Mouse (Mus musculus) hindbrain, embryonic 16.5 days (tissue): ENCODE data around the gene Sdk2. TPM values are rescaled to one million over a fixed set of nuclear protein-coding genes. Genes with fewer than 3 reads are reported as not detected.

Experiments
- ATAC-seq: fragments of 200-750 bp; cut with Nextera tagmentation; 2 replicates; pipeline ENCODE4 v1.8.0; 2017; ENCODE audit warnings: moderate TSS enrichment, moderate library complexity
- H3K27ac ChIP-seq: fragments of 300-500 bp; sonication (generic); 2 replicates; pipeline ENCODE4 v1.5.1; 2014; ENCODE audit warnings: low read depth, mild to moderate bottlenecking, control low read depth, low read length, moderate library complexity
- H3K27me3 ChIP-seq: fragments of 300-500 bp; sonication (generic); replicated peaks from 2 replicates; pipeline ENCODE4 v1.6.1; 2014; ENCODE audit warnings: low read length; ENCODE audit not compliant: control insufficient read depth, insufficient read depth
- H3K36me3 ChIP-seq: fragments of 300-500 bp; sonication (generic); 2 replicates; pipeline ENCODE4 v1.6.1; 2014; ENCODE audit warnings: mild to moderate bottlenecking, low read length, moderate library complexity, mixed read lengths; ENCODE audit not compliant: control insufficient read depth, insufficient read depth
- H3K4me1 ChIP-seq: fragments of 300-500 bp; sonication (generic); 2 replicates; pipeline ENCODE4 v1.6.1; 2014; ENCODE audit warnings: low read depth, low read length; ENCODE audit not compliant: control insufficient read depth, insufficient read depth
- H3K4me2 ChIP-seq: fragments of 300-500 bp; sonication (generic); 2 replicates; pipeline ENCODE4 v1.6.1; 2014; ENCODE audit warnings: mild to moderate bottlenecking, low read length, control low read depth, moderate library complexity
- H3K4me3 ChIP-seq: fragments of 300-500 bp; sonication (generic); 2 replicates; pipeline ENCODE4 v1.5.1; 2014; ENCODE audit warnings: mild to moderate bottlenecking, low read length, control low read depth, moderate library complexity
- H3K9ac ChIP-seq: fragments of 300-500 bp; sonication (generic); 2 replicates; pipeline ENCODE4 v1.6.1; 2014; ENCODE audit warnings: low read depth, mild to moderate bottlenecking, control low read depth, low read length, moderate library complexity
- H3K9me3 ChIP-seq: fragments of 300-500 bp; sonication (generic); 2 replicates; pipeline ENCODE4 v1.6.1; 2014; ENCODE audit warnings: mild to moderate bottlenecking, low read length, moderate library complexity; ENCODE audit not compliant: control insufficient read depth
- WGBS: fragments of 180-500 bp; shearing (Covaris S2); extraction: QIAGEN DNeasy Blood & Tissue Kit; methylation state at CpG from one replicate; pipeline ENCODE4 v1.1.7; 2014; 5-methylcytosine and 5-hydroxymethylcytosine counted together
- polyA plus RNA-seq: library from polyadenylated mRNA; unstranded; fragments of >200 nt; fragmentation: Nextera tagmentation; extraction: Ambion mirVana; gene quantifications from 2 replicates; pipeline ENCODE4 v1.2.1, GENCODE M21; 2015

Gene Sdk2
- polyA plus RNA-seq, 1 experiment from 2014 or later, result 3.3 TPM

DNA sequence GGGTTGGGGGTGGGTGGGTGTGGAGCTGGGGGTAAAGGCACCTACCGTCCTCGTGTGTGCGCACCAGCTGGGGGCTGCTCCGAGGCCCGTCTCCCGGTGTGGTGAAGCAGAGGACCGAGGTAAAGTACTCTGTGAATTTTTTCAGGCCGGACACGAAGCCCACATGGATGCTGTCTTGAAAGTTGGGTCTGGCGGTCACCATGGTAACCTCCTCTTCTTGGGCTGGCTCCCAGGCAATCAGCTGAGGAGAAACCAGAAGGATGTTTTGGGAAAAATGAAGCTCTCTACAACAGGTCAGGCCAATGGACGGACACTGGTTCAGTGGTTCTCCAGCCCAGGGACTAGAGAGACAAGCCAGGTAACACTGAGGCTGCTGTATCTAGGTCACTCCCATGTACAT is 224.0 kb downstream of the Sdk2 start:
- Histone ChIP-seq H3K9me3 (no peaks in the 10 kb centered on the region), H3K27ac (no peak overlapping the region), H3K4me3 (no peak overlapping the region), H3K9ac (no peak overlapping the region), H3K36me3 (no peaks in the 10 kb centered on the region), H3K27me3 (no peaks in the 10 kb centered on the region), H3K4me2 (no peak overlapping the region), H3K4me1 (no peaks in the 10 kb centered on the region)
- no peak for ATAC-seq
- WGBS, result 88% methylated on average over 11 of the region's 11 CpGs

DNA sequence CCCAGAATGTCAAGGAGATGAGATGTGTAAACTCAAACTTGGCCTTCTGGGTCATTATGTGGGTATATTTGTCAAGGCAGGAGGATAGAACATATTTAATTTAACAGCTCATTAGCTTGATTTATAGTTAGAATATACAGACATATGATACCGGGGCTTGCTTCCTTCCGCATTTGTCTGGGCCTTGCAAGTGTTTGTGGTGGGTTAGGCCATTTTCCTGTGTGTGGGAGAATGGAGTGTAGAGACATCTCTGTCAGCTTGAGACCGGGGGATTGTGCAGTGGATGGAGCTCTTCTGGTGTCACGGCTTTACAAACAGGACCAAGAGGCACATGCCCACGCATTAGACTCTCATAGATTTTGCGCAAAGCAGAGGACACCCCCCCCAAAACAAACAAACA is 235.2 kb downstream of the Sdk2 start:
- Histone ChIP-seq H3K36me3 (no peaks in the 10 kb centered on the region), H3K27ac (no peak overlapping the region), H3K4me3 (no peak overlapping the region), H3K4me1 (peaks cover 6% of the 10 kb centered on the region; the same call in 1 of the 2 replicates), H3K4me2 (no peak overlapping the region), H3K9ac (no peak overlapping the region), H3K27me3 (no peaks in the 10 kb centered on the region), H3K9me3 (no peaks in the 10 kb centered on the region)
- no peak for ATAC-seq
- WGBS, result 84% methylated on average over 6 of the region's 6 CpGs

DNA sequence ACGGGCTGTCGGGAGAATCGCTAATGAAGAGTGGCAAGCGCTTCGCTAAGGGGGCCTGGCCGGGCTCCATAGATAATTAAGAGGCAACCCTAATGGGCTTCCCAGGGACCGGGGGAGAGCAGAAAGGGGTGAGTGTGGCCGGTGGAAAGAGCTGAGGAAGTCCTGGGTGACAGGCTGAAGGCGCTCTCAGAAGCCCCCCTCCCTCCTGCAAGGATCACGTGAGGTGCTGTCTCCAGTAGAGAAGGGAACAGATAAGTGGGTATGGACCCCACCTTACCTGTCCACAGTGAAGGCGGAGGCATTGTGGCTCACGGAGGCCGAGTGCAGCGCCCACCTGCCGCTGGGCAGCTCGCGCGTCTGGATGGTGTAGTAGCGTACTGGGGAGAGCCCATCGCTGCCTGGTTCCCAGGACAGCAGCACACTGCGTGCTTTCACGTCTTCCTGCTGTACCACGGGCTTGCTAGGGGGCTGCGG is 238.7 kb downstream of the Sdk2 start:
- Histone ChIP-seq H3K4me1 (peaks cover 6% of the 10 kb centered on the region; the same call in 1 of the 2 replicates), H3K27me3 (no peaks in the 10 kb centered on the region), H3K4me2 (peak overlapping the region; percentile 40), H3K27ac (no peak overlapping the region), H3K36me3 (no peaks in the 10 kb centered on the region), H3K4me3 (0 out of 2 replicates have a peak overlapping the region, but pooled peaks have one; percentile 9), H3K9ac (no peak overlapping the region), H3K9me3 (no peaks in the 10 kb centered on the region)
- WGBS, result 25% methylated on average over 24 of the region's 24 CpGs
- peak; percentile 41 for ATAC-seq

DNA sequence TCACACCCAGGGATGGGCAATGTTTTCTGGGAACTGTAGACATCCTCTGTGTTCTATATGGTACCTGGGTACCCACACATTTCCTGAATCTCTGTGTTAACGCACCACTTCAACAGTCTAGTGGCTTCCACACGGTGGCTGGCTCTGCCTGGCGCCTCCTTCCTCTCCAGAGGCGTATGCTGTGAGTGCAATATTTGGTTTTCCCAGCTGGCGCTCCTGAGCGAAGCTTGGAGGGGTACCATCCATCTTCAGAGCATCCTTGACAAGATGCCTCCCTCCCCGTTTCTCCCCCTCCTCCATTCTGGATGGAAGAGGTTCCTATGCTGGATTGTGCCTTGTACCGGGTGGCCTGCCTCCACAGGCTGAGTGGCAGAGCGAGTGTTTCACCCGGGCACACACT is 246.8 kb downstream of the Sdk2 start:
- ATAC-seq, result no peak
- WGBS, result 80% methylated on average over 10 of the region's 10 CpGs
- H3K4me2 ChIP-seq, result no peak overlapping the region
- no peaks in the 10 kb centered on the region for H3K4me1 ChIP-seq
- H3K36me3 ChIP-seq, result no peaks in the 10 kb centered on the region
- no peak overlapping the region for H3K27ac ChIP-seq
- no peak overlapping the region for H3K4me3 ChIP-seq
- H3K9ac ChIP-seq, result no peak overlapping the region
- H3K9me3 ChIP-seq, result no peaks in the 10 kb centered on the region
- no peaks in the 10 kb centered on the region for H3K27me3 ChIP-seq

DNA sequence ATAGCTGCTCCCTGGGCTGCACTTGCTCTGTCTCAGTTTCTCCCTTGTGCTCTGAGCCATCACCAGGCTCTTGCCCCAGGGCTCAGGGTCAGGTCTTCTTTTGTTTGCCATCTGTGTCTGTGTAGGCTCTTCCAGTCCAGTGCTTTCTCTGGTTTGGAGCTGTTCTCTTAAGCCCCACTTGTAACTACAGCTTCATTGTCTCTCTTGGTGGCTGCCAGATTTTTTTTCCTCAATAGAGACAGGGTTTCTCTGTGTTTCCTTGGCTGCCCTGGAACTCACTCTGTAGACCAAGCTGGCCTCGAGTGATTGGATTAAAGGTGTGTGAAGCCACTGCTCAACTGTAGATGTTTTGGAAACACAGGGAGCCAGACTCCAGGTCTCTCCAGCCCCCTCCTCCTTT is 247.8 kb downstream of the Sdk2 start:
- Histone ChIP-seq H3K27me3 (no peaks in the 10 kb centered on the region), H3K4me2 (no peak overlapping the region), H3K9ac (no peak overlapping the region), H3K36me3 (no peaks in the 10 kb centered on the region), H3K9me3 (no peaks in the 10 kb centered on the region), H3K4me3 (no peak overlapping the region), H3K27ac (no peak overlapping the region), H3K4me1 (no peaks in the 10 kb centered on the region)
- no peak for ATAC-seq
- 33% methylated on average over 1 of the region's 1 CpGs for WGBS

DNA sequence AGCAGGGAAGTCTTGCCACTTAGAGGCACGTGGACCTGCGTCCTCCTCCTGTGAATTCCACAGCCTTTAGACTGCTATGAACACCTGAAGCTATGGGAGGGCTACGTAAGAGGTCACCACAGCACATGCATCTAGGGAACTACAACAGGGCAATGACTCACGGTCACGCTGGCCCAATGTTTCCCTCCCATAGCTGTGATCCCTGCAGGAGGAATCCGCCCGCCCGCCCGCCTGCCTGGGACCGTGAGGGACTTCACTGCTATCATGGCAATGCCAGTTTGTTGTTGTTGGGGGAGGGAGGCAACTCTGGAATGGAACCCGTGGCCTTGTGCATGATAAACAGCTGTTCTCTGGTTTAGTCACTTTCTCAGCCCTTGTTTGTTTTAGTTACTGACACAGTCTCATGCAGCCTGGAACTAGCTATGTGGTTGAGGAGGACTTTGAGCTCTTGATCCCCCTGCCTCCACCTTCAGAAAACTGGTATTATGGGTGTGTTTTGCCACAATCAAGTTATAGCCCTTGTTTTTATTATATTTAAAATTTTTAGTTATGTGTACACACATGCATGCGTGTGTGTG is 249.8 kb downstream of the Sdk2 start:
- Histone ChIP-seq H3K27ac (peak overlapping the region; percentile 34; the same call in 1 of the 2 replicates), H3K4me1 (no peaks in the 10 kb centered on the region), H3K36me3 (no peaks in the 10 kb centered on the region), H3K4me2 (no peak overlapping the region), H3K9ac (no peak overlapping the region), H3K27me3 (no peaks in the 10 kb centered on the region), H3K4me3 (no peak overlapping the region), H3K9me3 (no peaks in the 10 kb centered on the region)
- WGBS, result 67% methylated on average over 12 of the region's 12 CpGs
- no peak for ATAC-seq

DNA sequence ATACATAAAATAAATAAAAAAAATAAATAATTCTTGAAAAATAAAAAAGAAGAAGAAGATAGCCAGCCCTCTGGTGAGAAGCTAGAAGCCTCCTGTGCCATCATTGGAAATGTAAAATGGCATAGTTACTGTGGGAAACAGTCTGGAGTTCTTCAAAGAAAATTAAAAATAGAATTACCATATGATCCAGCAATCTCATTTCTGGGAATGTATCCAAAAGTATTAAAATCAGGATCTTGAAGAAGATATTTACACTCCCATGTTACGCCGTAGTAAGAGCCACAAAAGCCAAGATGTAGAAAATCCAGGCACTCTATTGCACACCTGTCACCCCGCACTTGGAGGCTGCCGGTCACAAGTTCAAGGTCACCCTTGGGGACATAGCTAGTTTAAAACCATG is 250.4 kb downstream of the Sdk2 start:
- Histone ChIP-seq H3K4me1 (no peaks in the 10 kb centered on the region), H3K4me3 (no peak overlapping the region), H3K36me3 (no peaks in the 10 kb centered on the region), H3K4me2 (no peak overlapping the region), H3K27me3 (no peaks in the 10 kb centered on the region), H3K9me3 (no peaks in the 10 kb centered on the region), H3K9ac (no peak overlapping the region), H3K27ac (no peak overlapping the region; the same call in 1 of the 2 replicates)
- 70% methylated on average over 4 of the region's 4 CpGs for WGBS
- no peak for ATAC-seq

DNA sequence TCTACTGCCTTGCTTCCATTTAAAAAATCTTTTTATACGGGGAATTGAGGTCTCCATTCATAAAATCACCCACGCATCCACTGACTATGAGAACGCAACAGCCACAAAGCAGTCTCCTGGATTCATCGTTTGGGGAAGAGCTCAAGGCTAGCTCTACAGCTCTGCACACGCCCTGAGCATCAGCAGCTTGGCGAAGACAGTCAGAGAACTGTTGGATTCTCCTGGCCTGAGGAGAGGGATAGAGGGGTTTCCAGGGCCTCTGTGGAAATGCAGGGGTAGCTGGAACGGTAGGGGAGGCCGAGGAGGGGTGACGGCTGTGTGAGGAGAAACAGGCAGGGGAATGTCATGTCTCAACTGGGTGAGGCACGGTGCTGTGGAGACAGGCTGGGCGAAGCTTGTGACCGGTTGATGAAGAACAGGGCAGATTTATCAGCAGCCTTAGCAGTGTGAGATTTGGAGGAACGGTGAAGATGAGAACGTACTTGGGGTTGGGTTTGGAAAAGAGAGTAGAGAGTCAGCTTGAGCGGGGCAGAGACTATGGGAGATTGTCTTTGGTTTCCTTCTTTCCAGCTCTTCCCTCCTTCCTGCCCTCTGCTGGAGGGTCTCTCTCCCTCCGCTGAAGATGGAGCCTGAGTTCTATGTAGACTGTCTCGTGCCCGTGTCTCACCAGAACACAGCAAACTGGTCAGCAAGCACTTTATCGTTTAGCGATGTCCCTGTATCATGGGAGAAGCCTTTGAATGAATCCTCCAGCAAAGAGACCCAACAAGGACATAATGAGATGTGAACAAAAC is 255.1 kb downstream of the Sdk2 start:
- peaks cover 6% of the 10 kb centered on the region for H3K4me1 ChIP-seq
- 65% methylated on average over 20 of the region's 20 CpGs for WGBS
- H3K4me2 ChIP-seq, result no peak overlapping the region
- H3K27ac ChIP-seq, result no peak overlapping the region
- no peaks in the 10 kb centered on the region for H3K36me3 ChIP-seq
- ATAC-seq, result 0 out of 2 replicates have a peak, but pooled peaks have one; percentile 19
- no peak overlapping the region for H3K9ac ChIP-seq
- no peak overlapping the region for H3K4me3 ChIP-seq
- no peaks in the 10 kb centered on the region for H3K27me3 ChIP-seq
- no peaks in the 10 kb centered on the region for H3K9me3 ChIP-seq
